Mouse (Mus musculus) midbrain, embryonic 15.5 days (tissue): ENCODE results near the gene Zfp213. TPM values are rescaled to one million over a fixed set of nuclear protein-coding genes. Genes with fewer than 3 reads are reported as not detected.
"Not testable (repeated sequence)": the region's sequence is repeated elsewhere in the genome, so short reads cannot be mapped to it uniquely, and the experiment has no call there.

Source experiments
- ATAC-seq: fragments of 200-750 bp; cut with Nextera tagmentation; replicated peaks from 2 replicates; pipeline ENCODE4 v1.8.0; 2017; ENCODE audit warnings: moderate TSS enrichment
- H3K27ac ChIP-seq: fragments of 300-500 bp; sonication (generic); 2 replicates; pipeline ENCODE4 v1.5.1; 2015; ENCODE audit warnings: mild to moderate bottlenecking, inconsistent platforms
- H3K27me3 ChIP-seq: fragments of 300-500 bp; sonication (generic); replicated peaks from 2 replicates; pipeline ENCODE4 v1.6.1; 2015; ENCODE audit warnings: inconsistent platforms
- H3K36me3 ChIP-seq: fragments of 300-500 bp; sonication (generic); replicated peaks from 2 replicates; pipeline ENCODE4 v1.6.1; 2015; ENCODE audit warnings: inconsistent platforms
- H3K4me1 ChIP-seq: fragments of 300-500 bp; sonication (generic); 2 replicates; pipeline ENCODE4 v1.6.1; 2015; ENCODE audit warnings: inconsistent platforms
- H3K4me2 ChIP-seq: fragments of 300-500 bp; sonication (generic); 2 replicates; pipeline ENCODE4 v1.6.1; 2015; ENCODE audit warnings: inconsistent platforms, mild to moderate bottlenecking, moderate library complexity
- H3K4me3 ChIP-seq: fragments of 300-500 bp; sonication (generic); 2 replicates; pipeline ENCODE4 v1.5.1; 2015; ENCODE audit warnings: mild to moderate bottlenecking, inconsistent platforms
- H3K9ac ChIP-seq: fragments of 300-500 bp; sonication (generic); 2 replicates; pipeline ENCODE4 v1.6.1; 2015; ENCODE audit warnings: mild to moderate bottlenecking, inconsistent platforms
- H3K9me3 ChIP-seq: fragments of 300-500 bp; sonication (generic); 2 replicates; pipeline ENCODE4 v1.6.1; 2016; ENCODE audit warnings: inconsistent platforms
- WGBS: fragments of 180-500 bp; shearing (Covaris S2); methylation state at CpG from one replicate; pipeline ENCODE4 v1.1.7; 2015; ENCODE audit warnings: mixed read lengths; 5-methylcytosine and 5-hydroxymethylcytosine counted together
- polyA plus RNA-seq: library from polyadenylated mRNA; unstranded; fragments of >200 nt; fragmentation: Nextera tagmentation; extraction: Ambion mirVana; gene quantifications from 2 replicates; pipeline ENCODE4 v1.2.1, GENCODE M21; 2015

The Zfp213 gene
- polyA plus RNA-seq, 1 experiment from 2014 or later = 19.4 TPM

- Histone ChIP-seq H3K4me2 (peak overlapping the region; percentile 29), H3K27ac (no peak overlapping the region), H3K9me3 (no peaks in the 10 kb centered on the region), H3K36me3 (no peaks in the 10 kb centered on the region), H3K9ac (no peak overlapping the region), H3K4me1 (peaks cover 4% of the 10 kb centered on the region; the same call in 1 of the 2 replicates), H3K27me3 (peaks cover 39% of the 10 kb centered on the region), H3K4me3 (peak overlapping the region; percentile 8; the same call in 1 of the 2 replicates)
- no peak for ATAC-seq
- WGBS = 12% methylated on average over 12 of the region's 12 CpGs
Observed at GRCm38 (mm10) chr17:23542004-23542720, 21.9 kb downstream of the Zfp213 start.

- no peaks in the 10 kb centered on the region for H3K9me3 ChIP-seq
- ATAC-seq = no peak
- H3K9ac ChIP-seq = no peak overlapping the region
- H3K27me3 ChIP-seq = peaks cover 43% of the 10 kb centered on the region
- H3K27ac ChIP-seq = no peak overlapping the region
- no peak overlapping the region for H3K4me2 ChIP-seq
- H3K36me3 ChIP-seq = no peaks in the 10 kb centered on the region
- peaks cover 4% of the 10 kb centered on the region; the same call in 1 of the 2 replicates for H3K4me1 ChIP-seq
- no peak overlapping the region for H3K4me3 ChIP-seq
- 11% methylated on average over 31 of the region's 31 CpGs for WGBS
Observed at GRCm38 (mm10) chr17:23540605-23541475, 23.2 kb downstream of the Zfp213 start.

- Histone ChIP-seq H3K9ac (no peak overlapping the region), H3K4me1 (peaks cover 4% of the 10 kb centered on the region; the same call in 1 of the 2 replicates), H3K27ac (no peak overlapping the region), H3K27me3 (peaks cover 43% of the 10 kb centered on the region), H3K4me3 (no peak overlapping the region), H3K4me2 (no peak overlapping the region), H3K36me3 (no peaks in the 10 kb centered on the region), H3K9me3 (no peaks in the 10 kb centered on the region)
- 40% methylated on average over 3 of the region's 3 CpGs for WGBS
- no peak for ATAC-seq
Observed at GRCm38 (mm10) chr17:23540106-23540505, 23.9 kb downstream of the Zfp213 start.

DNA sequence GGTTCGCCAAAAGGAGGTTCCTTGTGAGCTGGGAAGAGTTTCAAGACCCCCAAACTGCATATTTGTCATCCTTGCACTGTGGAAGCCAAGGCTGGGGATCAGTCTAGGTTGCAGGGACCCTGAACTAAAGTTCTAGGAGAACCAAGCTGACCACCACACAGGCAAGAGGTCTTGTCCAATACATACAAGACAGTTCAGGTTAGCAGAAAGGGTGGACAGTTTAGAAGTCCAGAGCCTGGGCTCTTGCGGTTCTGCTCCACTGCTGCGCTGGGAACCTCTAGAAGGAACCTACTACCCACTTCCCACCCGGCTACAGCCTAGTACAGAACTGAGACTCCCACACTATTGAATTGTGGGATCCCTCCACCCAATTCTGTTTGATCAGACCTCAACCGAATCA lies 24.4 kb downstream of the Zfp213 start:
- H3K27me3 ChIP-seq = peaks cover 48% of the 10 kb centered on the region

GRCm38 (mm10) chr17:23538299-23539015 lies 25.6 kb downstream of the Zfp213 start:
- Histone ChIP-seq H3K9me3 (no peaks in the 10 kb centered on the region), H3K36me3 (no peaks in the 10 kb centered on the region), H3K4me1 (peaks cover 4% of the 10 kb centered on the region; the same call in 1 of the 2 replicates), H3K4me2 (peak overlapping the region; percentile 43), H3K27ac (no peak overlapping the region), H3K27me3 (peaks cover 54% of the 10 kb centered on the region), H3K9ac (no peak overlapping the region), H3K4me3 (peak overlapping the region; percentile 29)
- no peak for ATAC-seq
- 9% methylated on average over 21 of the region's 21 CpGs for WGBS

More for the DNA sequence above, 24.4 kb downstream of the Zfp213 start:
- no peak for ATAC-seq
- no peak overlapping the region for H3K9ac ChIP-seq
- H3K27ac ChIP-seq = no peak overlapping the region
- H3K9me3 ChIP-seq = no peaks in the 10 kb centered on the region
- no peaks in the 10 kb centered on the region for H3K36me3 ChIP-seq
- H3K4me2 ChIP-seq = no peak overlapping the region
- H3K4me1 ChIP-seq = peaks cover 4% of the 10 kb centered on the region; the same call in 1 of the 2 replicates
- 91% methylated on average over 5 of the region's 5 CpGs for WGBS
- H3K4me3 ChIP-seq = no peak overlapping the region

DNA sequence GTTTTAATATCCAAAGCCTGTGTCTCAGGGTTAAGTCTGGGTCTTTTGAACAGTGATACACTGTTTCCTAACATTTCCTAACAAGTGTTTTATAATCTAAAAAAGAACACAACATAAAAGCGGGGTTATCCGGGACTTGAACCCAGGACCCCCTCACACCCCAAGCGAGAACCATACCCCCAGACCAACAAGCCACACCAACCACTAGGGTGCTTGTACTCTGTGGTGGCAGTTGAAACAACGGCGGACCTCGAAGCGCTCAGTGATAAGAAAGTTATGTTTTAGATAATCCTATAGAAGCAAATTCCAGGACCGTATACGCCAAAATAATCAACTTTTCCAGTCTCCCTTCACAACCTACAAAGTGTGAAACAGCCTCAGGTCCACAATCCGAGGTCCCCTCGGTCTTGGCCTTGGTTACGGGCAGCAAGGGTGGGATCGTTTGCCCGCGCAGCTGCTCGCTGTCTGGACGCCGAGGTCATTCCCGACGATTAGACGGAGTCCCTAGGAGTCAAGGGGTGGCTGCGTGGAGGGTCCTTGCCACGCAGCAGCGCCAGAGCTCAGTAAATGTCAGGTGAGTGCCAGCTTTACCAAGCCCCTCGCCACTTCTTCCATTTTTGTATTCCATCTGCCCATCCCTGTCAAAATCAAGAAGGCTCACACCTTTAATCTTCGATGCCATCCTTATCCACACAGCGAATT lies 26.3 kb downstream of the Zfp213 start:
- Histone ChIP-seq H3K4me3 (peak overlapping the region; percentile 29), H3K4me2 (peak overlapping the region; percentile 43), H3K9me3 (no peaks in the 10 kb centered on the region), H3K9ac (no peak overlapping the region), H3K27me3 (peaks cover 54% of the 10 kb centered on the region), H3K36me3 (no peaks in the 10 kb centered on the region), H3K27ac (no peak overlapping the region), H3K4me1 (peaks cover 4% of the 10 kb centered on the region; the same call in 1 of the 2 replicates)
- 5% methylated on average over 27 of the region's 27 CpGs for WGBS
- no peak for ATAC-seq

DNA sequence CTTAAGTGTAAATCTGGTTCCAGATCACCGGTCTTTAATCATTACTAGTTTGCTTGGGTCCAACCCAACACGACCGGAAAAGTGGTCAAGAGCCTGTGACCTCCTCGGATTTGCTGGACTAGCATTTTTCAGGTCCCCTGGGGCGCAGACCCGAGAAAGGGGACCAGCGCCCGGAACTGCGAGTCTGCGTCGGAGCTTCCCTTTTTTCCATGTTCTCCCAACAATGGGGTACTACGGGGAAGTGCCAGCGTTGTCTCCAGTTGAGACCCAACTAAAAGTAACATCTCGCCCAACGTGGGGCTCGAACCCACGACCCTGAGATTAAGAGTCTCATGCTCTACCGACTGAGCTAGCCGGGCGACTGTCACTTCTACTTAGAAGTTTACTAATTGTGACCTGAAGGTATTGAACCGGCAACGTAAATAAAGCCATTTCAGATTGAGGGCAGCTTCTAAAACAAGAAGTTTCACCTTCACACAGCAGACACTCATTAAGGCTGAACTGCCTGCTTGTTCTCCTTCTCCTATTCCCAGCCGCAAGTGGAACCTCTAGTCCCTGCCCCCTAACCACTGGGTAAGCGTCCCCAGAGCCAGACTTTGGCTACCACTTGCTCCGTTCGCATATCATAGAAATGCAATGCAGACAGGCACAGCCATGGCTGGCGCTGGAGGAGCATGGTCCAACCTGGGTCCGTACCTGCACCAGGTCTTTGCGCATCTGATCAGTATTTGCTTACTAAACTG lies 28.8 kb downstream of the Zfp213 start:
- H3K36me3 ChIP-seq, H3K9ac ChIP-seq, ATAC-seq, H3K27ac ChIP-seq, H3K9me3 ChIP-seq, H3K4me1 ChIP-seq, H3K4me3 ChIP-seq, H3K4me2 ChIP-seq: not testable (repeated sequence)
- peaks cover 43% of the 10 kb centered on the region for H3K27me3 ChIP-seq
- 1% methylated on average over 18 of the region's 29 CpGs for WGBS

DNA sequence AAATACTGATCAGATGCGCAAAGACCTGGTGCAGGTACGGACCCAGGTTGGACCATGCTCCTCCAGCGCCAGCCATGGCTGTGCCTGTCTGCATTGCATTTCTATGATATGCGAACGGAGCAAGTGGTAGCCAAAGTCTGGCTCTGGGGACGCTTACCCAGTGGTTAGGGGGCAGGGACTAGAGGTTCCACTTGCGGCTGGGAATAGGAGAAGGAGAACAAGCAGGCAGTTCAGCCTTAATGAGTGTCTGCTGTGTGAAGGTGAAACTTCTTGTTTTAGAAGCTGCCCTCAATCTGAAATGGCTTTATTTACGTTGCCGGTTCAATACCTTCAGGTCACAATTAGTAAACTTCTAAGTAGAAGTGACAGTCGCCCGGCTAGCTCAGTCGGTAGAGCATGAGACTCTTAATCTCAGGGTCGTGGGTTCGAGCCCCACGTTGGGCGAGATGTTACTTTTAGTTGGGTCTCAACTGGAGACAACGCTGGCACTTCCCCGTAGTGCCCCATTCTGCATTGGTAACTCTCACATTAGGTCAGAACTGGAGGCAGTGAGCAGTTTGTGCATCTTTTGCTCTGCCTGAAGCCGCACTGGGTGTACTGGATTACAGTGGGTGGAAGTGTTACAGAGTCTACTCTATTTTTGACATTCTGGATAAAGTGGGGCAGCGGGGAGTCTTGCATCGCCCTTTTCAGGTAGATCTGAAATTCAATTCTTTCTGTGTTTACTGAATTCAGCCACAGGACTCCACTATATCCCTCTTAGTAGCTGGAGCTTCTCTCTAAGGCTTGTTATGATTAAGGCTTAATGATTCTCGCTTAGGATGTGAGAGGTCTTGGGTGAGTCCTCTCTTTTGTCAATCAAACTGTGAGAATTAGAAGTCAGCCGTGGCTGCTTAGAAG lies 30.2 kb downstream of the Zfp213 start:
- not testable (repeated sequence) for H3K4me2 ChIP-seq, H3K4me3 ChIP-seq, H3K27ac ChIP-seq, H3K9me3 ChIP-seq, H3K9ac ChIP-seq, H3K4me1 ChIP-seq, H3K36me3 ChIP-seq, ATAC-seq
- WGBS = 9% methylated on average over 12 of the region's 23 CpGs
- peaks cover 29% of the 10 kb centered on the region for H3K27me3 ChIP-seq

- not testable (repeated sequence) for H3K9ac ChIP-seq, H3K36me3 ChIP-seq, H3K4me1 ChIP-seq, H3K9me3 ChIP-seq, H3K4me3 ChIP-seq, H3K27ac ChIP-seq, ATAC-seq, H3K4me2 ChIP-seq
- WGBS = 31% methylated on average over 1 of the region's 1 CpGs
- peaks cover 11% of the 10 kb centered on the region for H3K27me3 ChIP-seq
Observed at GRCm38 (mm10) chr17:23531408-23531807, 32.6 kb downstream of the Zfp213 start.

DNA sequence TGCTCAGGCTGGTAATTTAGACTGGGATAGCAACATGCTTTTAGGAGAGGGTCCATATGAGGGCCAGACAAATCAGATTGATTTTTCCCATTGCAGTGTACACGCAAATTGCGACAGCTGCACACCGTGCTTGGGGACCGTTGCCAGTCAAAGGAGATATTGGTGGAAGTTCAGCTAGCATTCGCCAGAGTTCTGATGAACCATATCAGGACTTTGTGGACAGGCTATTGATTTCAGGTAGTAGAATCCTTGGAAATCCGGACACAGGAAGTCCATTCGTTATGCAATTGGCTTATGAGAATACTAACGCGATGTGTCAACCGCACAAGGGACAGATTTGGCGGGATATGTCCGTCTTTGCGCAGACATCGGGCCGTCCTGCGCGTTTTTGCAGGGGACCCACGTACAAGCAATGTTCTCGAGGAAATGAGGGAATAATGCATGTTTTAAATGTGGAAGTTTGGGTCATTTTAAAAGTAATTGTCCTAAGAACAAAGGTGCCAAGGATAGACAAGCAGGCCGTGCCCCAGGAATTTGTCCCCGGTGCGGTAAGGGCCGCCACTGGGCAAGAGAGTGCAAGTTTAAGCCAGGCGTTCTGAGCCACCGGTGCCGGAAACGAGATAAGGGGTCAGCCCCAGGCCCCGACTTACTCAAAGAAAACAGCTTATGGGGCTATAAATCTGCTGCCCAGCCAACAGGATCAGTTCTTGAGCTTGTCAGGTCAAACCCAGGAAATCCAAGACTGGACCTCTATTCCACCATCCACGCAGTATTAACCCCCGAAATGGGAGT lies 40.9 kb downstream of the Zfp213 start:
- H3K9me3 ChIP-seq, H3K27me3 ChIP-seq, H3K4me2 ChIP-seq, ATAC-seq, H3K36me3 ChIP-seq, H3K9ac ChIP-seq, H3K4me3 ChIP-seq, H3K4me1 ChIP-seq, H3K27ac ChIP-seq: not testable (repeated sequence)
- WGBS = 72% methylated on average over 30 of the region's 30 CpGs
